Mouse (Mus musculus) stomach, embryonic 14.5 days (tissue): ENCODE results near the gene Rex1bd. TPM values are rescaled to one million over a fixed set of nuclear protein-coding genes. Genes with fewer than 3 reads are reported as not detected.
A peak's percentile ranks its signal among the peaks of the same experiment; 100 is the strongest.

Experiments used
- ATAC-seq: fragments of 200-750 bp; cut with Nextera tagmentation; 2 replicates; pipeline ENCODE4 v1.8.0; 2017; ENCODE audit warnings: low read depth, moderate TSS enrichment; ENCODE audit not compliant: insufficient number of reproducible peaks, insufficient read depth, low FRiP score
- H3K27ac ChIP-seq: fragments of 300-500 bp; sonication (generic); 2 replicates; pipeline ENCODE4 v1.5.1; 2014; ENCODE audit warnings: mild to moderate bottlenecking, low read length, moderate library complexity, mixed read lengths
- H3K27me3 ChIP-seq: fragments of 300-500 bp; sonication (generic); 2 replicates; pipeline ENCODE4 v1.6.1; 2014; ENCODE audit warnings: low read length, control low read depth, mixed read lengths; ENCODE audit not compliant: control insufficient read depth, insufficient read depth
- H3K36me3 ChIP-seq: fragments of 300-500 bp; sonication (generic); 2 replicates; pipeline ENCODE4 v1.6.1; 2014; ENCODE audit warnings: mild to moderate bottlenecking, control low read depth, low read length, moderate library complexity, mixed read lengths; ENCODE audit not compliant: control insufficient read depth, insufficient read depth
- H3K4me1 ChIP-seq: fragments of 300-500 bp; sonication (generic); 2 replicates; pipeline ENCODE4 v1.6.1; 2014; ENCODE audit warnings: low read length, control low read depth, mixed read lengths; ENCODE audit not compliant: control insufficient read depth, insufficient read depth
- H3K4me2 ChIP-seq: fragments of 300-500 bp; sonication (generic); replicated peaks from 2 replicates; pipeline ENCODE4 v1.6.1; 2014; ENCODE audit warnings: low read depth, low read length, control low read depth
- H3K4me3 ChIP-seq: fragments of 300-500 bp; sonication (generic); 2 replicates; pipeline ENCODE4 v1.5.1; 2014; ENCODE audit warnings: low read depth, low read length, control low read depth
- H3K9ac ChIP-seq: fragments of 300-500 bp; sonication (generic); replicated peaks from 2 replicates; pipeline ENCODE4 v1.6.1; 2014; ENCODE audit warnings: low read depth, mild to moderate bottlenecking, control low read depth, low read length, moderate library complexity, mixed read lengths
- H3K9me3 ChIP-seq: fragments of 300-500 bp; sonication (generic); 2 replicates; pipeline ENCODE4 v1.6.1; 2016; ENCODE audit warnings: low read depth, low read length, control low read depth; ENCODE audit not compliant: control insufficient read depth
- WGBS: fragments of 180-500 bp; shearing (Covaris S2); extraction: QIAGEN DNeasy Blood & Tissue Kit; methylation state at CpG from one replicate; pipeline ENCODE4 v1.1.7; 2014; 5-methylcytosine and 5-hydroxymethylcytosine counted together
- polyA plus RNA-seq: library from polyadenylated mRNA; unstranded; fragments of >200 nt; fragmentation: Nextera tagmentation; extraction: Ambion mirVana; gene quantifications from 2 replicates; pipeline ENCODE4 v1.2.1, GENCODE M21; 2014

Gene Rex1bd
- polyA plus RNA-seq, 1 experiment from 2014 or later: 149 TPM

GRCm38 (mm10) chr8:70510228-70510915 is 3.8 kb upstream of the Rex1bd start, which contains the start of gene Uba52:
TSS of gene Uba52 (minus strand) at chr8:70510801.
- H3K9ac ChIP-seq: peak within 1 kb of the TSS; percentile 99
- peak within 1 kb of the TSS; percentile 97 for H3K27ac ChIP-seq
- H3K36me3 ChIP-seq: peaks cover 20% of the 10 kb centered on the region
- no peaks in the 10 kb centered on the region for H3K9me3 ChIP-seq
- H3K27me3 ChIP-seq: no peaks in the 10 kb centered on the region
- peak; percentile 87 for ATAC-seq
- peak within 1 kb of the TSS; percentile 81 for H3K4me3 ChIP-seq
- peaks cover 7% of the 10 kb centered on the region; the same call in 1 of the 2 replicates for H3K4me1 ChIP-seq
- under 1% methylated on average over 74 of the region's 74 CpGs for WGBS
- H3K4me2 ChIP-seq: peak within 1 kb of the TSS; percentile 97

- peak overlapping the region; percentile 97; the same call in 1 of the 2 replicates for H3K27ac ChIP-seq
- H3K27me3 ChIP-seq: no peaks in the 10 kb centered on the region
- peak overlapping the region; percentile 97 for H3K4me2 ChIP-seq
- peaks cover 9% of the 10 kb centered on the region; the same call in 1 of the 2 replicates for H3K4me1 ChIP-seq
- peaks cover 20% of the 10 kb centered on the region for H3K36me3 ChIP-seq
- peak overlapping the region; percentile 81 for H3K4me3 ChIP-seq
- ATAC-seq: no peak
- H3K9me3 ChIP-seq: no peaks in the 10 kb centered on the region
- H3K9ac ChIP-seq: peak overlapping the region; percentile 99
- WGBS: 7% methylated on average over 25 of the region's 25 CpGs
Measured at GRCm38 (mm10) chr8:70509281-70509952, 2.9 kb upstream of the Rex1bd start.

GRCm38 (mm10) chr8:70507027-70507393 is 458 bp upstream of the Rex1bd start:
- peaks cover 14% of the 10 kb centered on the region; the same call in 1 of the 2 replicates for H3K4me1 ChIP-seq
- no peak overlapping the region for H3K4me2 ChIP-seq
- 63% methylated on average over 5 of the region's 5 CpGs for WGBS
- ATAC-seq: no peak
- peaks cover 18% of the 10 kb centered on the region for H3K36me3 ChIP-seq
- H3K4me3 ChIP-seq: peak overlapping the region; percentile 59; the same call in 1 of the 2 replicates
- peaks cover 9% of the 10 kb centered on the region for H3K27me3 ChIP-seq
- no peak overlapping the region for H3K27ac ChIP-seq
- no peaks in the 10 kb centered on the region for H3K9me3 ChIP-seq
- H3K9ac ChIP-seq: no peak overlapping the region

- peak overlapping the region; percentile 88 for H3K4me2 ChIP-seq
- 36% methylated on average over 32 of the region's 32 CpGs for WGBS
- peak; percentile 15 for ATAC-seq
Measured at GRCm38 (mm10) chr8:70505698-70506327, 739 bp downstream of the Rex1bd start.

GRCm38 (mm10) chr8:70504851-70505250 is 1.7 kb downstream of the Rex1bd start:
- WGBS: 74% methylated on average over 3 of the region's 3 CpGs
- Histone ChIP-seq H3K9ac (no peak overlapping the region), H3K36me3 (peaks cover 18% of the 10 kb centered on the region), H3K4me3 (no peak overlapping the region), H3K4me2 (no peak overlapping the region), H3K27ac (no peak overlapping the region), H3K9me3 (no peaks in the 10 kb centered on the region), H3K4me1 (peaks cover 18% of the 10 kb centered on the region; the same call in 1 of the 2 replicates), H3K27me3 (peaks cover 29% of the 10 kb centered on the region)
- no peak for ATAC-seq

More at GRCm38 (mm10) chr8:70505698-70506327, 739 bp downstream of the Rex1bd start:
- H3K9ac ChIP-seq: peak overlapping the region; percentile 86; the same call in 1 of the 2 replicates
- peak overlapping the region; percentile 59 for H3K4me3 ChIP-seq
- H3K36me3 ChIP-seq: peaks cover 18% of the 10 kb centered on the region
- peaks cover 19% of the 10 kb centered on the region for H3K27me3 ChIP-seq
- no peaks in the 10 kb centered on the region for H3K9me3 ChIP-seq
- H3K27ac ChIP-seq: peak overlapping the region; percentile 84; the same call in 1 of the 2 replicates
- H3K4me1 ChIP-seq: peaks cover 18% of the 10 kb centered on the region; the same call in 1 of the 2 replicates

- Histone ChIP-seq H3K9ac (no peak overlapping the region), H3K36me3 (peaks cover 18% of the 10 kb centered on the region), H3K4me1 (peaks cover 18% of the 10 kb centered on the region; the same call in 1 of the 2 replicates), H3K27me3 (peaks cover 32% of the 10 kb centered on the region), H3K9me3 (no peaks in the 10 kb centered on the region), H3K4me2 (no peak overlapping the region), H3K27ac (no peak overlapping the region), H3K4me3 (no peak overlapping the region)
- 65% methylated on average over 16 of the region's 16 CpGs for WGBS
- ATAC-seq: no peak
Measured at GRCm38 (mm10) chr8:70504291-70504716, 2.2 kb downstream of the Rex1bd start.

- no peak overlapping the region for H3K9ac ChIP-seq
Measured at GRCm38 (mm10) chr8:70503062-70503750, 3.3 kb downstream of the Rex1bd start.

More at GRCm38 (mm10) chr8:70503062-70503750, 3.3 kb downstream of the Rex1bd start:
- 0 out of 2 replicates have a peak, but pooled peaks have one; percentile 15 for ATAC-seq
- Histone ChIP-seq H3K27ac (no peak overlapping the region), H3K4me1 (peaks cover 18% of the 10 kb centered on the region; the same call in 1 of the 2 replicates), H3K4me3 (no peak overlapping the region), H3K4me2 (no peak overlapping the region), H3K36me3 (peaks cover 8% of the 10 kb centered on the region), H3K9me3 (no peaks in the 10 kb centered on the region), H3K27me3 (peaks cover 33% of the 10 kb centered on the region)
- WGBS: 15% methylated on average over 46 of the region's 46 CpGs
